Mouse (Mus musculus): ENCODE results near the gene Tm7sf3.

Tm7sf3 gene

GRCm38 (mm10) chr6:146653197-146653596 is 10.6 kb upstream of the Tm7sf3 start:
- no peak for DNase-seq

GRCm38 (mm10) chr6:146651431-146651830 is 8.8 kb upstream of the Tm7sf3 start:
- DNase-seq: no peak

GRCm38 (mm10) chr6:146650013-146650412 is 7.4 kb upstream of the Tm7sf3 start:
- no peak for DNase-seq

GRCm38 (mm10) chr6:146643184-146643570 is 553 bp upstream of the Tm7sf3 start:
- no peak for DNase-seq

- DNase-seq: no peak
Observed at GRCm38 (mm10) chr6:146641621-146642210, 908 bp downstream of the Tm7sf3 start.

- no peak for DNase-seq
Observed at GRCm38 (mm10) chr6:146640991-146641390, 1.6 kb downstream of the Tm7sf3 start.

GRCm38 (mm10) chr6:146640068-146640965 is 2.3 kb downstream of the Tm7sf3 start:
- no peak for DNase-seq

- no peak for DNase-seq
Observed at GRCm38 (mm10) chr6:146636482-146636881, 6.1 kb downstream of the Tm7sf3 start.

GRCm38 (mm10) chr6:146634759-146635606 is 7.6 kb downstream of the Tm7sf3 start:
- DNase-seq: no peak

GRCm38 (mm10) chr6:146634015-146634722 is 8.5 kb downstream of the Tm7sf3 start:
- peak; percentile 74 to 92 for DNase-seq

GRCm38 (mm10) chr6:146633629-146634014 is 9.0 kb downstream of the Tm7sf3 start:
- peak in 1 of 2 experiments; percentile 33 for DNase-seq

- DNase-seq: peak; percentile 21 to 26
Observed at GRCm38 (mm10) chr6:146633097-146633496, 9.5 kb downstream of the Tm7sf3 start.

- DNase-seq: no peak
Observed at GRCm38 (mm10) chr6:146632403-146632802, 10.2 kb downstream of the Tm7sf3 start.

- no peak for DNase-seq
Observed at GRCm38 (mm10) chr6:146631847-146632246, 10.8 kb downstream of the Tm7sf3 start.

- no peak for DNase-seq
Observed at GRCm38 (mm10) chr6:146630961-146631360, 11.7 kb downstream of the Tm7sf3 start.

GRCm38 (mm10) chr6:146629781-146630756 is 12.6 kb downstream of the Tm7sf3 start:
- DNase-seq: no peak

- no peak for DNase-seq
Observed at GRCm38 (mm10) chr6:146628123-146628522, 14.5 kb downstream of the Tm7sf3 start.

GRCm38 (mm10) chr6:146616670-146617069 is 26.0 kb downstream of the Tm7sf3 start:
- no peak for DNase-seq

- no peak for DNase-seq
Observed at GRCm38 (mm10) chr6:146615891-146616290, 26.7 kb downstream of the Tm7sf3 start.

- DNase-seq: no peak
Observed at GRCm38 (mm10) chr6:146614541-146614940, 28.1 kb downstream of the Tm7sf3 start.

GRCm38 (mm10) chr6:146613907-146614306 is 28.7 kb downstream of the Tm7sf3 start:
- no peak for DNase-seq
